Mouse (Mus musculus): Measurements from ENCODE around the gene Arid5b.

Arid5b gene

GRCm38 (mm10) chr10:68164723-68165706, 113.5 kb downstream of the Arid5b start:
- DNase-seq (ENCODE audit: low spot score), result peak; percentile 61

- no peak for DNase-seq (ENCODE audit: low spot score)
These were observed 114.4 kb downstream of the Arid5b start for GRCm38 (mm10) chr10:68164137-68164536.

GRCm38 (mm10) chr10:68159759-68160158, 118.8 kb downstream of the Arid5b start:
- no peak for DNase-seq (ENCODE audit: low spot score)

- DNase-seq (ENCODE audit: low spot score), result no peak
These were observed 120.0 kb downstream of the Arid5b start for GRCm38 (mm10) chr10:68158555-68158954.

GRCm38 (mm10) chr10:68157511-68157910, 121.0 kb downstream of the Arid5b start:
- DNase-seq (ENCODE audit: low spot score), result no peak

GRCm38 (mm10) chr10:68156646-68157245, 121.8 kb downstream of the Arid5b start:
- no peak for DNase-seq (ENCODE audit: low spot score)

- DNase-seq (ENCODE audit: low spot score), result no peak
These were observed 122.4 kb downstream of the Arid5b start for GRCm38 (mm10) chr10:68156159-68156558.

GRCm38 (mm10) chr10:68155431-68156119, 123.0 kb downstream of the Arid5b start:
- no peak for DNase-seq (ENCODE audit: low spot score)

- no peak for DNase-seq (ENCODE audit: low spot score)
These were observed 124.3 kb downstream of the Arid5b start for GRCm38 (mm10) chr10:68154046-68154765.

- no peak for DNase-seq (ENCODE audit: low spot score)
These were observed 125.0 kb downstream of the Arid5b start for GRCm38 (mm10) chr10:68153344-68154045.

- DNase-seq (ENCODE audit: low spot score), result no peak
These were observed 130.0 kb downstream of the Arid5b start for GRCm38 (mm10) chr10:68148495-68148894.

GRCm38 (mm10) chr10:68147730-68148129, 130.8 kb downstream of the Arid5b start:
- no peak for DNase-seq (ENCODE audit: low spot score)

GRCm38 (mm10) chr10:68146842-68147241, 131.7 kb downstream of the Arid5b start:
- DNase-seq (ENCODE audit: low spot score), result peak; percentile 66

GRCm38 (mm10) chr10:68145286-68145950, 133.1 kb downstream of the Arid5b start:
- no peak for DNase-seq (ENCODE audit: low spot score)

GRCm38 (mm10) chr10:68142501-68142900, 136.0 kb downstream of the Arid5b start:
- no peak for DNase-seq (ENCODE audit: low spot score)

GRCm38 (mm10) chr10:68141567-68141966, 137.0 kb downstream of the Arid5b start:
- no peak for DNase-seq (ENCODE audit: low spot score)

- DNase-seq (ENCODE audit: low spot score), result no peak
These were observed 137.7 kb downstream of the Arid5b start for GRCm38 (mm10) chr10:68140871-68141270.

- no peak for DNase-seq (ENCODE audit: low spot score)
These were observed 138.2 kb downstream of the Arid5b start for GRCm38 (mm10) chr10:68140306-68140705.

GRCm38 (mm10) chr10:68138123-68138522, 140.4 kb downstream of the Arid5b start:
- no peak for DNase-seq (ENCODE audit: low spot score)

- DNase-seq (ENCODE audit: low spot score), result no peak
These were observed 141.2 kb downstream of the Arid5b start for GRCm38 (mm10) chr10:68137151-68137833.

Data from left cerebral cortex, adult 11 months (tissue).